Mouse (Mus musculus): Measurements from ENCODE around the gene Acvr1b. TPM values are rescaled to one million over a fixed set of nuclear protein-coding genes. Genes with fewer than 3 reads are reported as not detected.
A peak's percentile ranks its signal among the peaks of the same experiment; 100 is the strongest.

Gene Acvr1b
- polyA plus RNA-seq, 1 experiment from 2014 or later = 5.8 TPM

GRCm38 (mm10) chr15:101163854-101164253 is 10.0 kb upstream of the Acvr1b start:
- Histone ChIP-seq H3K9ac (ENCODE audit: low read depth, low read length) (no peak overlapping the region), H3K4me1 (replicated peaks; ENCODE audit: insufficient read depth, low read length) (peaks cover 20% of the 10 kb centered on the region)
- no peak for ATAC-seq (replicated peaks; ENCODE audit: low FRiP score, low read depth)

GRCm38 (mm10) chr15:101164291-101164690 is 9.6 kb upstream of the Acvr1b start:
- peaks cover 20% of the 10 kb centered on the region for H3K4me1 ChIP-seq (replicated peaks; ENCODE audit: insufficient read depth, low read length)
- no peak for TF ChIP-seq CTCF (IDR thresholded peaks at IDR 0.05; ENCODE audit: low read depth)
- H3K27me3 ChIP-seq (ENCODE audit: insufficient read depth, low read length) = no peaks in the 10 kb centered on the region
- WGBS = 55% methylated on average over 5 of the region's 5 CpGs
- no peak overlapping the region for H3K27ac ChIP-seq
- H3K9me3 ChIP-seq (replicated peaks; ENCODE audit: low read length) = no peaks in the 10 kb centered on the region
- no peaks in the 10 kb centered on the region for H3K36me3 ChIP-seq (ENCODE audit: insufficient read depth, low read length)
- H3K4me2 ChIP-seq (ENCODE audit: low read length) = no peak overlapping the region
- H3K4me3 ChIP-seq (replicated peaks; ENCODE audit: low read depth, low read length) = no peak overlapping the region
- ATAC-seq (replicated peaks; ENCODE audit: low FRiP score, low read depth) = no peak
- DNase-seq (ENCODE audit: low spot score) = no peak
- H3K9ac ChIP-seq (ENCODE audit: low read depth, low read length) = no peak overlapping the region

More at GRCm38 (mm10) chr15:101163854-101164253, 10.0 kb upstream of the Acvr1b start:
- Histone ChIP-seq H3K4me3 (replicated peaks; ENCODE audit: low read depth, low read length) (no peak overlapping the region), H3K27me3 (ENCODE audit: insufficient read depth, low read length) (no peaks in the 10 kb centered on the region), H3K9me3 (replicated peaks; ENCODE audit: low read length) (no peaks in the 10 kb centered on the region), H3K36me3 (ENCODE audit: insufficient read depth, low read length) (no peaks in the 10 kb centered on the region), H3K4me2 (ENCODE audit: low read length) (no peak overlapping the region), H3K27ac (no peak overlapping the region)
- WGBS = 45% methylated on average over 5 of the region's 5 CpGs
- no peak for DNase-seq (ENCODE audit: low spot score)
- no peak for TF ChIP-seq CTCF (IDR thresholded peaks at IDR 0.05; ENCODE audit: low read depth)

GRCm38 (mm10) chr15:101165658-101166437 is 8.0 kb upstream of the Acvr1b start:
- DNase-seq (ENCODE audit: low spot score) (no peak), ATAC-seq (replicated peaks; ENCODE audit: low FRiP score, low read depth) (peak; percentile 53)
- Histone ChIP-seq H3K27ac (peak overlapping the region; percentile 66), H3K4me2 (ENCODE audit: low read length) (no peak overlapping the region), H3K4me1 (replicated peaks; ENCODE audit: insufficient read depth, low read length) (peaks cover 20% of the 10 kb centered on the region), H3K4me3 (replicated peaks; ENCODE audit: low read depth, low read length) (no peak overlapping the region), H3K9me3 (replicated peaks; ENCODE audit: low read length) (no peaks in the 10 kb centered on the region), H3K36me3 (ENCODE audit: insufficient read depth, low read length) (no peaks in the 10 kb centered on the region), H3K9ac (ENCODE audit: low read depth, low read length) (no peak overlapping the region), H3K27me3 (ENCODE audit: insufficient read depth, low read length) (no peaks in the 10 kb centered on the region)
- TF ChIP-seq CTCF (IDR thresholded peaks at IDR 0.05; ENCODE audit: low read depth) = no peak
- 42% methylated on average over 16 of the region's 16 CpGs for WGBS

- Histone ChIP-seq H3K4me3 (replicated peaks; ENCODE audit: low read depth, low read length) (no peak overlapping the region), H3K36me3 (ENCODE audit: insufficient read depth, low read length) (no peaks in the 10 kb centered on the region), H3K27me3 (ENCODE audit: insufficient read depth, low read length) (no peaks in the 10 kb centered on the region), H3K9me3 (replicated peaks; ENCODE audit: low read length) (no peaks in the 10 kb centered on the region), H3K4me2 (ENCODE audit: low read length) (no peak overlapping the region), H3K4me1 (replicated peaks; ENCODE audit: insufficient read depth, low read length) (peaks cover 18% of the 10 kb centered on the region), H3K27ac (peak overlapping the region; percentile 15; the same call in 1 of the 2 replicates), H3K9ac (ENCODE audit: low read depth, low read length) (no peak overlapping the region)
- 65% methylated on average over 11 of the region's 11 CpGs for WGBS
- no peak for DNase-seq (ENCODE audit: low spot score)
- no peak for TF ChIP-seq CTCF (IDR thresholded peaks at IDR 0.05; ENCODE audit: low read depth)
- no peak for ATAC-seq (replicated peaks; ENCODE audit: low FRiP score, low read depth)
These were observed 6.3 kb upstream of the Acvr1b start for GRCm38 (mm10) chr15:101167553-101167952.

GRCm38 (mm10) chr15:101169910-101170309 is 4.0 kb upstream of the Acvr1b start:
- H3K9me3 ChIP-seq (replicated peaks; ENCODE audit: low read length) = no peaks in the 10 kb centered on the region
- H3K9ac ChIP-seq (ENCODE audit: low read depth, low read length) = no peak overlapping the region
- no peak overlapping the region for H3K4me3 ChIP-seq (replicated peaks; ENCODE audit: low read depth, low read length)
- WGBS = 89% methylated on average over 5 of the region's 5 CpGs
- no peak overlapping the region for H3K4me2 ChIP-seq (ENCODE audit: low read length)
- ATAC-seq (replicated peaks; ENCODE audit: low FRiP score, low read depth) (no peak), DNase-seq (ENCODE audit: low spot score) (no peak)
- no peaks in the 10 kb centered on the region for H3K36me3 ChIP-seq (ENCODE audit: insufficient read depth, low read length)
- H3K27ac ChIP-seq = no peak overlapping the region
- H3K4me1 ChIP-seq (replicated peaks; ENCODE audit: insufficient read depth, low read length) = peaks cover 16% of the 10 kb centered on the region
- no peaks in the 10 kb centered on the region for H3K27me3 ChIP-seq (ENCODE audit: insufficient read depth, low read length)
- no peak for TF ChIP-seq CTCF (IDR thresholded peaks at IDR 0.05; ENCODE audit: low read depth)

- Histone ChIP-seq H3K4me1 (replicated peaks; ENCODE audit: insufficient read depth, low read length) (peaks cover 19% of the 10 kb centered on the region), H3K4me3 (replicated peaks; ENCODE audit: low read depth, low read length) (no peak overlapping the region), H3K9ac (ENCODE audit: low read depth, low read length) (no peak overlapping the region), H3K27ac (no peak overlapping the region), H3K9me3 (replicated peaks; ENCODE audit: low read length) (no peaks in the 10 kb centered on the region), H3K36me3 (ENCODE audit: insufficient read depth, low read length) (no peaks in the 10 kb centered on the region), H3K4me2 (ENCODE audit: low read length) (no peak overlapping the region), H3K27me3 (ENCODE audit: insufficient read depth, low read length) (no peaks in the 10 kb centered on the region)
- ATAC-seq (replicated peaks; ENCODE audit: low FRiP score, low read depth) = no peak
- DNase-seq (ENCODE audit: low spot score) = no peak
- no peak for TF ChIP-seq CTCF (IDR thresholded peaks at IDR 0.05; ENCODE audit: low read depth)
- 84% methylated on average over 10 of the region's 10 CpGs for WGBS
These were observed 3.4 kb upstream of the Acvr1b start for GRCm38 (mm10) chr15:101170413-101170980.
